Mouse (Mus musculus) liver, embryonic 14.5 days (tissue): ENCODE data around the gene Erp29.

Experiments
- CTCF ChIP-seq: IDR thresholded peaks from 2 replicates; pipeline ENCODE4 v1.5.1; 2016; ENCODE audit warnings: antibody characterized with exemption, low read depth, control low read depth
- EP300 ChIP-seq: IDR thresholded peaks from 2 replicates; pipeline ENCODE4 v1.6.1; 2016; ENCODE audit warnings: antibody characterized with exemption, low read depth

DNA sequence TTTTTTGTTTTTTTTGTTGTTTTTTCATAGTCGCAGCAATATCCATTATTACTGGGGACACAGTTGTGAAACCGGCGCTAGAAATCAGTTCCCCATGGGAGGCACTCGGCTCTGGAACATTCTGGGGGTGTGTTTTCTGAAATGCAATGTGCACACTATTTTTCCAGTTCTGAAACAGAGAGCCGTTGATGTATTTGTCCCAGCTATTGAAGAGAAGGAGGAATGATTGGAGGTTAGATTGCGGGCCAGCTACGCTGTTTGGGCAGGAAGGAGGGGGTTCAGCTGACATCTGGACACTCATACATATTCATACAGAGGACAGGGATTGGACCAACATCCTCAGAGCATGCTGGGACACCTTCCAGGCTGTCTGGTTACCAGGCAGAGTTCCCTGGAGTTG lies 63.2 kb downstream of the Erp29 start:
- TF ChIP-seq EP300 (no peak), CTCF (no peak)
